ENCODE assay signal across 8 mouse cellular contexts in genomic region chr1:111865467-111865866, GRCm38 (mm10). TPM values are rescaled to one million over a fixed set of nuclear protein-coding genes. Genes with fewer than 3 reads are reported as not detected.
DNase-seq lines count a peak whose midpoint lies in the region; ATAC-seq and TF ChIP-seq lines count a peak whose summit lies in the region.

No protein-coding gene starts in this region.

- TF ChIP-seq CTCF in lung, embryonic 14.5 days (IDR thresholded peaks at IDR 0.05; ENCODE audit: low read depth): no peak

- 0 out of 2 replicates have a peak overlapping the region, but pooled peaks have one; percentile 92 for H3K27ac ChIP-seq in heart, embryonic 15.5 days
- peak overlapping the region; percentile 97; the same call in 1 of the 2 replicates for H3K27ac ChIP-seq in lung, embryonic 14.5 days (ENCODE audit: low read depth)
- H3K27ac ChIP-seq in forebrain, embryonic 16.5 days (ENCODE audit: low read length): no peak overlapping the region
- H3K27ac ChIP-seq in neural tube, embryonic 14.5 days (ENCODE audit: low read depth, low read length): no peak overlapping the region

- no peak overlapping the region; the same call in 1 of the 2 replicates for H3K9ac ChIP-seq in heart, embryonic 15.5 days
- H3K9ac ChIP-seq in lung, embryonic 14.5 days: no peak overlapping the region
- no peak overlapping the region for H3K9ac ChIP-seq in forebrain, embryonic 16.5 days (replicated peaks; ENCODE audit: low read depth, low read length)
- no peak overlapping the region for H3K9ac ChIP-seq in neural tube, embryonic 14.5 days (replicated peaks; ENCODE audit: low read depth, low read length)

- 56% methylated on average over 2 of the region's 2 CpGs for WGBS in heart, embryonic 15.5 days
- 46% methylated on average over 2 of the region's 2 CpGs for WGBS in lung, embryonic 14.5 days
- 41% methylated on average over 2 of the region's 2 CpGs for WGBS in forebrain, embryonic 16.5 days
- 67% methylated on average over 2 of the region's 2 CpGs for WGBS in neural tube, embryonic 14.5 days

- H3K36me3 ChIP-seq in heart, embryonic 15.5 days: no peaks in the 10 kb centered on the region
- H3K36me3 ChIP-seq in lung, embryonic 14.5 days (ENCODE audit: insufficient read depth): peaks cover 3% of the 10 kb centered on the region; the same call in 1 of the 2 replicates
- H3K36me3 ChIP-seq in forebrain, embryonic 16.5 days (ENCODE audit: control insufficient read depth, insufficient read depth): no peaks in the 10 kb centered on the region
- no peaks in the 10 kb centered on the region for H3K36me3 ChIP-seq in neural tube, embryonic 14.5 days (ENCODE audit: control insufficient read depth, insufficient read depth, low read length)

- no peaks in the 10 kb centered on the region for H3K9me3 ChIP-seq in heart, embryonic 15.5 days (replicated peaks)
- H3K9me3 ChIP-seq in lung, embryonic 14.5 days (ENCODE audit: low read depth, low read length): no peaks in the 10 kb centered on the region
- H3K9me3 ChIP-seq in forebrain, embryonic 16.5 days (ENCODE audit: control insufficient read depth, low read length): no peaks in the 10 kb centered on the region
- H3K9me3 ChIP-seq in neural tube, embryonic 14.5 days (ENCODE audit: control insufficient read depth, low read length): no peaks in the 10 kb centered on the region

- no peak for ATAC-seq in heart, embryonic 15.5 days (replicated peaks; ENCODE audit: insufficient number of reproducible peaks, insufficient read depth, low FRiP score, low read depth)
- ATAC-seq in lung, embryonic 14.5 days (ENCODE audit: insufficient read depth): no peak
- ATAC-seq in forebrain, embryonic 16.5 days: no peak
- no peak for ATAC-seq in neural tube, embryonic 14.5 days (ENCODE audit: low read depth)

- DNase-seq in heart, adult 9 months (ENCODE audit: low spot score in 2 of 2): no peak
- no peak for DNase-seq in lung, embryonic 14.5 days
- DNase-seq in lung, postnatal 14 days: no peak
- DNase-seq in retina, postnatal 1 day: no peak
- no peak for DNase-seq in layer of hippocampus, adult 18-20 months (ENCODE audit: low spot score in 2 of 2)

- H3K4me3 ChIP-seq in heart, embryonic 15.5 days: peak overlapping the region; percentile 75
- H3K4me3 ChIP-seq in lung, embryonic 14.5 days (ENCODE audit: low read depth, low read length): peak overlapping the region; percentile 63; the same call in 1 of the 2 replicates
- H3K4me3 ChIP-seq in forebrain, embryonic 16.5 days (replicated peaks; ENCODE audit: low read length): peak overlapping the region; percentile 58
- H3K4me3 ChIP-seq in neural tube, embryonic 14.5 days (ENCODE audit: low read depth, low read length): peak overlapping the region; percentile 75; the same call in 1 of the 2 replicates

- H3K4me2 ChIP-seq in heart, embryonic 15.5 days: peak overlapping the region; percentile 84
- H3K4me2 ChIP-seq in lung, embryonic 14.5 days: peak overlapping the region; percentile 71
- H3K4me2 ChIP-seq in forebrain, embryonic 16.5 days (ENCODE audit: low read length): peak overlapping the region; percentile 79
- peak overlapping the region; percentile 58; the same call in 1 of the 2 replicates for H3K4me2 ChIP-seq in neural tube, embryonic 14.5 days (ENCODE audit: low read depth, low read length)

- peaks cover 5% of the 10 kb centered on the region; the same call in 1 of the 2 replicates for H3K4me1 ChIP-seq in heart, embryonic 15.5 days (replicated peaks)
- H3K4me1 ChIP-seq in lung, embryonic 14.5 days (ENCODE audit: insufficient read depth): no peaks in the 10 kb centered on the region
- peaks cover 10% of the 10 kb centered on the region for H3K4me1 ChIP-seq in forebrain, embryonic 16.5 days (replicated peaks; ENCODE audit: control insufficient read depth, insufficient read depth, low read length)
- H3K4me1 ChIP-seq in neural tube, embryonic 14.5 days (ENCODE audit: control insufficient read depth, insufficient read depth, low read length): no peaks in the 10 kb centered on the region

- no peaks in the 10 kb centered on the region for H3K27me3 ChIP-seq in heart, embryonic 15.5 days
- no peaks in the 10 kb centered on the region for H3K27me3 ChIP-seq in lung, embryonic 14.5 days (ENCODE audit: insufficient read depth, low read length)
- no peaks in the 10 kb centered on the region for H3K27me3 ChIP-seq in forebrain, embryonic 16.5 days (replicated peaks; ENCODE audit: control insufficient read depth, insufficient read depth, low read length)
- no peaks in the 10 kb centered on the region for H3K27me3 ChIP-seq in neural tube, embryonic 14.5 days (ENCODE audit: control insufficient read depth, insufficient read depth, low read length)

RNA-seq across cellular contexts. Expression of gene Dsel, which starts 0.7 kb away (rescaled TPM):
- 6.1 and 7.8 TPM in 2 replicates for polyA plus RNA-seq in heart, embryonic 15.5 days (2015; fragmentation: Nextera tagmentation; extraction: Ambion mirVana)
- polyA plus RNA-seq in lung, embryonic 14.5 days (2014; fragmentation: Nextera tagmentation; extraction: Ambion mirVana): 13.2 and 14.2 TPM in 2 replicates
- 11.2 and 14.6 TPM in 2 replicates for polyA plus RNA-seq in forebrain, embryonic 16.5 days (2015; fragmentation: Nextera tagmentation; extraction: Ambion mirVana)
- 9.6 and 12.6 TPM in 2 replicates for polyA plus RNA-seq in neural tube, embryonic 14.5 days (2014; fragmentation: Nextera tagmentation; extraction: Ambion mirVana)
- total RNA-seq in layer of hippocampus, adult 18-20 months (2021): 10 to 100 TPM; 20.3 to 22.5 TPM

Comparison
In these comparisons a context has a peak if more than half of its experiments do, and no peak if none do; other contexts are left out.
1. H3K27ac ChIP-seq: peak in heart, embryonic 15.5 days (single experiment) and lung, embryonic 14.5 days (single experiment); none in forebrain, embryonic 16.5 days (single experiment) and neural tube, embryonic 14.5 days (single experiment).
2. Peak in every context shown above with its lines, with median percentiles within 50 percentile points of each other: H3K4me2 ChIP-seq and H3K4me3 ChIP-seq.